Mouse (Mus musculus): Measurements from ENCODE around the gene Reck.

DNA sequence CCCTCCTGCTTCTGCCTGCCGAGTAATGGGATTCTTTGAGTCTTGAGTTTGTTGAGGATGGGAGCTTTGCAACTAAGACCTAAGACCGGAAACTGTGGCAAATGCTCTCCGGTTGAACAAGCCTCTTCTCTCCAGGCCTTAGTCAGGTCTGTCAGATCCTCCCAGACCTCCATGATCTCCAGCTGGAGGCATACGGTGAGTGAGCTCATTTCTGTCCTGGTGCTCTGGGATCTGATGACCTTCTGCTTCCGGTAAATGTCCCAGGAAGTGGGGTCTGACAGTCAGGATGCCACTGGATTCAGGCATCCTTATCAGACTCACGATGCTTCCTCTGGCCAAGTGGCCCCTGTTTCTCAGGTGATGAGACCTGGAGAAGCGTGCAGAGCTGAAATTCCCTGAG is 105.9 kb downstream of the Reck start:
- no peak for TF ChIP-seq CTCF (IDR thresholded peaks at IDR 0.05; ENCODE audit: extremely low read depth, insufficient read depth, insufficient read length, insufficient replicate concordance)
- TF ChIP-seq POLR2A (IDR thresholded peaks at IDR 0.05; ENCODE audit: low read depth, low read length), result no peak
